Mouse (Mus musculus): ENCODE results near the gene Hipk2. TPM values are rescaled to one million over a fixed set of nuclear protein-coding genes. Genes with fewer than 3 reads are reported as not detected.

Gene Hipk2
- polyA plus RNA-seq, 1 experiment from 2014 or later = 11.0 TPM

GRCm38 (mm10) chr6:38698233-38698889, 177.6 kb downstream of the Hipk2 start:
- ATAC-seq (ENCODE audit: insufficient number of reproducible peaks, insufficient read depth, low FRiP score, low read depth) = no peak
- Histone ChIP-seq H3K27ac (replicated peaks in 1 of 2; ENCODE audit: control insufficient read depth in 1 of 2, insufficient read depth in 1 of 2, low read depth in 2 of 2, low read length in 2 of 2) (no peak overlapping the region), H3K4me3 (ENCODE audit: control insufficient read depth in 1 of 2, insufficient read depth in 1 of 2, low read depth in 1 of 2, low read length in 2 of 2) (no peak overlapping the region), H3K4me1 (ENCODE audit: control insufficient read depth in 2 of 2, insufficient read depth in 2 of 2, low read length in 2 of 2) (peaks cover 12 to 15% of the 10 kb centered on the region in 2 experiments), H3K27me3 (ENCODE audit: control insufficient read depth, insufficient read depth, low read length) (no peaks in the 10 kb centered on the region), H3K4me2 (ENCODE audit: low read length) (no peak overlapping the region), H3K36me3 (ENCODE audit: control insufficient read depth, insufficient read depth, low read length) (peaks cover 73% of the 10 kb centered on the region), H3K9me3 (ENCODE audit: control insufficient read depth, low read length) (no peaks in the 10 kb centered on the region), H3K9ac (ENCODE audit: low read length) (no peak overlapping the region)
- WGBS = 89% methylated on average over 18 of the region's 18 CpGs

GRCm38 (mm10) chr6:38696570-38696969, 179.4 kb downstream of the Hipk2 start:
- WGBS = 89% methylated on average over 9 of the region's 9 CpGs
- Histone ChIP-seq H3K36me3 (ENCODE audit: control insufficient read depth, insufficient read depth, low read length) (peaks cover 59% of the 10 kb centered on the region), H3K9me3 (ENCODE audit: control insufficient read depth, low read length) (no peaks in the 10 kb centered on the region), H3K4me2 (ENCODE audit: low read length) (no peak overlapping the region), H3K27me3 (ENCODE audit: control insufficient read depth, insufficient read depth, low read length) (no peaks in the 10 kb centered on the region), H3K4me1 (ENCODE audit: control insufficient read depth in 2 of 2, insufficient read depth in 2 of 2, low read length in 2 of 2) (peaks cover 0 to 2% of the 10 kb centered on the region in 2 experiments; a peak in 1 of 4 replicates), H3K4me3 (ENCODE audit: control insufficient read depth in 1 of 2, insufficient read depth in 1 of 2, low read depth in 1 of 2, low read length in 2 of 2) (no peak overlapping the region), H3K9ac (ENCODE audit: low read length) (no peak overlapping the region), H3K27ac (replicated peaks in 1 of 2; ENCODE audit: control insufficient read depth in 1 of 2, insufficient read depth in 1 of 2, low read depth in 2 of 2, low read length in 2 of 2) (no peak overlapping the region)
- no peak for ATAC-seq (ENCODE audit: insufficient number of reproducible peaks, insufficient read depth, low FRiP score, low read depth)

- Histone ChIP-seq H3K36me3 (ENCODE audit: control insufficient read depth, insufficient read depth, low read length) (peaks cover 52% of the 10 kb centered on the region), H3K4me2 (ENCODE audit: low read length) (no peak overlapping the region), H3K27ac (replicated peaks in 1 of 2; ENCODE audit: control insufficient read depth in 1 of 2, insufficient read depth in 1 of 2, low read depth in 2 of 2, low read length in 2 of 2) (no peak overlapping the region), H3K9ac (ENCODE audit: low read length) (no peak overlapping the region), H3K4me1 (ENCODE audit: control insufficient read depth in 2 of 2, insufficient read depth in 2 of 2, low read length in 2 of 2) (peaks cover 0 to 2% of the 10 kb centered on the region in 2 experiments; a peak in 1 of 4 replicates), H3K4me3 (ENCODE audit: control insufficient read depth in 1 of 2, insufficient read depth in 1 of 2, low read depth in 1 of 2, low read length in 2 of 2) (no peak overlapping the region), H3K27me3 (ENCODE audit: control insufficient read depth, insufficient read depth, low read length) (no peaks in the 10 kb centered on the region), H3K9me3 (ENCODE audit: control insufficient read depth, low read length) (no peaks in the 10 kb centered on the region)
- WGBS = 33% methylated on average over 9 of the region's 9 CpGs
- peak; percentile 24 for ATAC-seq (ENCODE audit: insufficient number of reproducible peaks, insufficient read depth, low FRiP score, low read depth)
These were observed 180.4 kb downstream of the Hipk2 start for GRCm38 (mm10) chr6:38695380-38696054.

- H3K36me3 ChIP-seq (ENCODE audit: control insufficient read depth, insufficient read depth, low read length) = peaks cover 26% of the 10 kb centered on the region
- H3K27ac ChIP-seq (replicated peaks in 1 of 2; ENCODE audit: control insufficient read depth in 1 of 2, insufficient read depth in 1 of 2, low read depth in 2 of 2, low read length in 2 of 2) = no peak overlapping the region
- no peak overlapping the region for H3K4me2 ChIP-seq (ENCODE audit: low read length)
- H3K9ac ChIP-seq (ENCODE audit: low read length) = no peak overlapping the region
- no peaks in the 10 kb centered on the region for H3K9me3 ChIP-seq (ENCODE audit: control insufficient read depth, low read length)
- H3K4me3 ChIP-seq (ENCODE audit: control insufficient read depth in 1 of 2, insufficient read depth in 1 of 2, low read depth in 1 of 2, low read length in 2 of 2) = no peak overlapping the region
- peaks cover 0 to 2% of the 10 kb centered on the region in 2 experiments; a peak in 1 of 4 replicates for H3K4me1 ChIP-seq (ENCODE audit: control insufficient read depth in 2 of 2, insufficient read depth in 2 of 2, low read length in 2 of 2)
- no peak for ATAC-seq (ENCODE audit: insufficient number of reproducible peaks, insufficient read depth, low FRiP score, low read depth)
- 91% methylated on average over 6 of the region's 6 CpGs for WGBS
- no peaks in the 10 kb centered on the region for H3K27me3 ChIP-seq (ENCODE audit: control insufficient read depth, insufficient read depth, low read length)
These were observed 183.4 kb downstream of the Hipk2 start for GRCm38 (mm10) chr6:38692556-38692955.

- Histone ChIP-seq H3K36me3 (ENCODE audit: control insufficient read depth, insufficient read depth, low read length) (peaks cover 15% of the 10 kb centered on the region; the same call in 1 of the 2 replicates), H3K4me2 (ENCODE audit: low read length) (no peak overlapping the region), H3K4me3 (ENCODE audit: control insufficient read depth in 1 of 2, insufficient read depth in 1 of 2, low read depth in 1 of 2, low read length in 2 of 2) (no peak overlapping the region), H3K27ac (replicated peaks in 1 of 2; ENCODE audit: control insufficient read depth in 1 of 2, insufficient read depth in 1 of 2, low read depth in 2 of 2, low read length in 2 of 2) (no peak overlapping the region), H3K4me1 (ENCODE audit: control insufficient read depth in 2 of 2, insufficient read depth in 2 of 2, low read length in 2 of 2) (peaks cover 0 to 2% of the 10 kb centered on the region in 2 experiments; a peak in 1 of 4 replicates), H3K27me3 (ENCODE audit: control insufficient read depth, insufficient read depth, low read length) (no peaks in the 10 kb centered on the region), H3K9me3 (ENCODE audit: control insufficient read depth, low read length) (no peaks in the 10 kb centered on the region), H3K9ac (ENCODE audit: low read length) (no peak overlapping the region)
- no peak for ATAC-seq (ENCODE audit: insufficient number of reproducible peaks, insufficient read depth, low FRiP score, low read depth)
- 97% methylated on average over 5 of the region's 5 CpGs for WGBS
These were observed 184.9 kb downstream of the Hipk2 start for GRCm38 (mm10) chr6:38691052-38691451.

GRCm38 (mm10) chr6:38690615-38691014, 185.3 kb downstream of the Hipk2 start:
- no peak overlapping the region for H3K27ac ChIP-seq (replicated peaks in 1 of 2; ENCODE audit: control insufficient read depth in 1 of 2, insufficient read depth in 1 of 2, low read depth in 2 of 2, low read length in 2 of 2)
- H3K4me2 ChIP-seq (ENCODE audit: low read length) = no peak overlapping the region
- H3K36me3 ChIP-seq (ENCODE audit: control insufficient read depth, insufficient read depth, low read length) = peaks cover 12% of the 10 kb centered on the region; the same call in 1 of the 2 replicates
- H3K4me3 ChIP-seq (ENCODE audit: control insufficient read depth in 1 of 2, insufficient read depth in 1 of 2, low read depth in 1 of 2, low read length in 2 of 2) = no peak overlapping the region
- no peak overlapping the region for H3K9ac ChIP-seq (ENCODE audit: low read length)
- no peaks in the 10 kb centered on the region for H3K9me3 ChIP-seq (ENCODE audit: control insufficient read depth, low read length)
- WGBS = 88% methylated on average over 4 of the region's 4 CpGs
- ATAC-seq (ENCODE audit: insufficient number of reproducible peaks, insufficient read depth, low FRiP score, low read depth) = no peak
- no peaks in the 10 kb centered on the region for H3K27me3 ChIP-seq (ENCODE audit: control insufficient read depth, insufficient read depth, low read length)
- peaks cover 0 to 2% of the 10 kb centered on the region in 2 experiments; a peak in 1 of 4 replicates for H3K4me1 ChIP-seq (ENCODE audit: control insufficient read depth in 2 of 2, insufficient read depth in 2 of 2, low read length in 2 of 2)

- Histone ChIP-seq H3K9me3 (ENCODE audit: control insufficient read depth, low read length) (no peaks in the 10 kb centered on the region), H3K27me3 (ENCODE audit: control insufficient read depth, insufficient read depth, low read length) (no peaks in the 10 kb centered on the region), H3K9ac (ENCODE audit: low read length) (no peak overlapping the region), H3K4me3 (ENCODE audit: control insufficient read depth in 1 of 2, insufficient read depth in 1 of 2, low read depth in 1 of 2, low read length in 2 of 2) (no peak overlapping the region), H3K4me1 (ENCODE audit: control insufficient read depth in 2 of 2, insufficient read depth in 2 of 2, low read length in 2 of 2) (peaks cover 0 to 2% of the 10 kb centered on the region in 2 experiments; a peak in 1 of 4 replicates), H3K36me3 (ENCODE audit: control insufficient read depth, insufficient read depth, low read length) (0 out of 2 replicates have a peak, but pooled peaks cover under 1% of the 10 kb centered on the region), H3K4me2 (ENCODE audit: low read length) (no peak overlapping the region), H3K27ac (replicated peaks in 1 of 2; ENCODE audit: control insufficient read depth in 1 of 2, insufficient read depth in 1 of 2, low read depth in 2 of 2, low read length in 2 of 2) (no peak overlapping the region)
- no peak for ATAC-seq (ENCODE audit: insufficient number of reproducible peaks, insufficient read depth, low FRiP score, low read depth)
- 85% methylated on average over 9 of the region's 10 CpGs for WGBS
These were observed 187.1 kb downstream of the Hipk2 start for GRCm38 (mm10) chr6:38688841-38689240.
